Mouse (Mus musculus) heart, embryonic 12.5 days (tissue): ENCODE data around the gene Hcrt. TPM values are rescaled to one million over a fixed set of nuclear protein-coding genes. Genes with fewer than 3 reads are reported as not detected.

Source experiments
- polyA plus RNA-seq: library from polyadenylated mRNA; unstranded; fragments of >200 nt; fragmentation: Nextera tagmentation; extraction: Ambion mirVana; gene quantifications from 2 replicates; pipeline ENCODE4 v1.2.1, GENCODE M21; 2016

Hcrt gene
- polyA plus RNA-seq, 1 experiment from 2014 or later, result not detected

Other genes starting within 250 kb of the Hcrt start
- gene Acly, start 234.9 kb downstream of the Hcrt start, polyA plus RNA-seq, result 93.7 and 99.0 TPM in 2 replicates
- 0.30 and 0.77 TPM in 2 replicates for gene Ttc25, start 217.3 kb downstream of the Hcrt start, polyA plus RNA-seq
- gene Cnp, start 188.0 kb downstream of the Hcrt start, polyA plus RNA-seq, result 21.6 and 22.1 TPM in 2 replicates
- gene Nkiras2, start 143.7 kb downstream of the Hcrt start, polyA plus RNA-seq, result 59.7 and 60.7 TPM in 2 replicates
- 207 and 213 TPM in 2 replicates for gene Dnajc7, start 142.8 kb downstream of the Hcrt start, polyA plus RNA-seq
- gene Zfp385c, start 70.5 kb downstream of the Hcrt start, polyA plus RNA-seq, result 0.41 TPM in 1 of 2 replicates, not detected in the other
- 0.74 and 0.90 TPM in 2 replicates for gene Dhx58, start 58.7 kb downstream of the Hcrt start, polyA plus RNA-seq
- gene Kat2a, start 50.5 kb downstream of the Hcrt start, polyA plus RNA-seq, result 45.4 and 49.0 TPM in 2 replicates
- 0.27 TPM in 1 of 2 replicates, not detected in the other for gene Hspb9, start 49.1 kb downstream of the Hcrt start, polyA plus RNA-seq
- gene Rab5c, start 24.7 kb downstream of the Hcrt start, polyA plus RNA-seq, result 10.5 and 11.4 TPM in 2 replicates
- gene Kcnh4, start 3.0 kb downstream of the Hcrt start, polyA plus RNA-seq, result not detected in 2 replicates
- gene Ghdc, start 8.0 kb upstream of the Hcrt start, polyA plus RNA-seq, result 6.5 and 7.0 TPM in 2 replicates
- 35.0 and 35.3 TPM in 2 replicates for gene Stat5b, start 87.8 kb upstream of the Hcrt start, polyA plus RNA-seq
- gene Stat5a, start 96.4 kb upstream of the Hcrt start, polyA plus RNA-seq, result 6.6 and 8.3 TPM in 2 replicates
- 60.0 and 63.2 TPM in 2 replicates for gene Stat3, start 176.6 kb upstream of the Hcrt start, polyA plus RNA-seq
- gene Cavin1, start 208.0 kb upstream of the Hcrt start, polyA plus RNA-seq, result 342 and 348 TPM in 2 replicates
- 70.0 and 71.4 TPM in 2 replicates for gene Atp6v0a1, start 246.5 kb upstream of the Hcrt start, polyA plus RNA-seq